In the genomic region with DNA sequence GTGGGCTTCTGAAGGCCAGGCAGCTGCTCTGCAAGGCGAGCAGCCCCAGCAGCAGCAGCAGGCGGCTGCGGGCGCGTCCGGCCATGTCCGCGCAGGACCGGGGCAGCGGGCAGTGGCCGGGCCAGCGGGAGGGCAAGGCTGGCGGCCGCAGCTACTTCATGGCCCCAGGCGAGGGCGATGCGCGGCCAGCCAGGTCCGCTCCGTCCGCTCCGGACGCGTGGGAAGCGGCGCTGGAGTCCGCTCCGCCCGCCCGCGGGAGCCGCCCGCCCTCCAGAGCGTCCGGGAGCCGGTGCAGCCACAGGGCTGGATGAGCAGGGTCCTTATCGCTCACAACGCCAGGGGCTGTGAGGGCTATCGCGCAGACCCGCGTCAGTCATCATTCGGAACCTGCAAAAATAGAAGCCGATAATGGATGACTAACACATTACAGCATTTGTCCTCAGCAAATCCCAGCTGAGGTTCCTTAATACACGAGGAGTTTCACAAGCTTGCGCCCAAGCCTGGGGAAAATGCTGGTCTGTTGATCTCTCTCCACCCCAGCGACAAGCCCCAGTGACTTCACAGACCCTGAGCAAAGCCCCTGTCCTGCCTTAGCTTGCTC, we compare ENCODE assay signal across 8 mouse cellular contexts.
A peak's percentile ranks its signal among the peaks of the same experiment; 100 is the strongest.
DNase-seq lines count a peak whose midpoint lies in the region; ATAC-seq lines count a peak whose summit lies in the region.

No protein-coding gene starts in this region.

- peak overlapping the region; percentile 76 for H3K9ac ChIP-seq in intestine, embryonic 15.5 days
- H3K9ac ChIP-seq in limb, embryonic 11.5 days (ENCODE audit: low read length): peak overlapping the region; percentile 72
- H3K9ac ChIP-seq in midbrain, embryonic 11.5 days (ENCODE audit: low read length): peak overlapping the region; percentile 67
- H3K9ac ChIP-seq in stomach, embryonic 14.5 days (replicated peaks; ENCODE audit: low read depth, low read length): peak overlapping the region; percentile 81

- H3K27ac ChIP-seq in intestine, embryonic 15.5 days: peak overlapping the region; percentile 82
- H3K27ac ChIP-seq in limb, embryonic 11.5 days (replicated peaks; ENCODE audit: low read depth, low read length): peak overlapping the region; percentile 65; the same call in 1 of the 2 replicates
- peak overlapping the region; percentile 22; the same call in 1 of the 2 replicates for H3K27ac ChIP-seq in midbrain, embryonic 11.5 days (ENCODE audit: low read depth, low read length)
- H3K27ac ChIP-seq in stomach, embryonic 14.5 days (ENCODE audit: low read length): peak overlapping the region; percentile 76; the same call in 1 of the 2 replicates

- no peaks in the 10 kb centered on the region for H3K27me3 ChIP-seq in intestine, embryonic 15.5 days (replicated peaks)
- H3K27me3 ChIP-seq in limb, embryonic 11.5 days (ENCODE audit: control insufficient read depth, insufficient read depth, low read length): no peaks in the 10 kb centered on the region
- no peaks in the 10 kb centered on the region; the same call in 1 of the 2 replicates for H3K27me3 ChIP-seq in midbrain, embryonic 11.5 days (ENCODE audit: control insufficient read depth, insufficient read depth, low read length)
- no peaks in the 10 kb centered on the region for H3K27me3 ChIP-seq in stomach, embryonic 14.5 days (ENCODE audit: control insufficient read depth, insufficient read depth, low read length)

- under 1% methylated on average over 47 of the region's 47 CpGs for WGBS in intestine, embryonic 15.5 days
- under 1% methylated on average over 40 of the region's 47 CpGs for WGBS in limb, embryonic 11.5 days
- WGBS in midbrain, embryonic 11.5 days: 0% methylated on average over 42 of the region's 47 CpGs
- under 1% methylated on average over 47 of the region's 47 CpGs for WGBS in stomach, embryonic 14.5 days

- H3K36me3 ChIP-seq in intestine, embryonic 15.5 days: no peaks in the 10 kb centered on the region
- no peaks in the 10 kb centered on the region for H3K36me3 ChIP-seq in limb, embryonic 11.5 days (ENCODE audit: control insufficient read depth, insufficient read depth, low read length)
- H3K36me3 ChIP-seq in midbrain, embryonic 11.5 days (ENCODE audit: control insufficient read depth, insufficient read depth, low read length): no peaks in the 10 kb centered on the region
- H3K36me3 ChIP-seq in stomach, embryonic 14.5 days (ENCODE audit: control insufficient read depth, insufficient read depth, low read length): no peaks in the 10 kb centered on the region; the same call in 1 of the 2 replicates

- H3K9me3 ChIP-seq in intestine, embryonic 15.5 days: no peaks in the 10 kb centered on the region
- no peaks in the 10 kb centered on the region for H3K9me3 ChIP-seq in limb, embryonic 11.5 days (ENCODE audit: control insufficient read depth, low read length)
- H3K9me3 ChIP-seq in midbrain, embryonic 11.5 days (ENCODE audit: control insufficient read depth, low read length): no peaks in the 10 kb centered on the region
- H3K9me3 ChIP-seq in stomach, embryonic 14.5 days (ENCODE audit: control insufficient read depth, low read depth, low read length): no peaks in the 10 kb centered on the region

- no peaks in the 10 kb centered on the region for H3K4me1 ChIP-seq in intestine, embryonic 15.5 days (replicated peaks)
- no peaks in the 10 kb centered on the region for H3K4me1 ChIP-seq in limb, embryonic 11.5 days (ENCODE audit: control insufficient read depth, insufficient read depth, low read length)
- H3K4me1 ChIP-seq in midbrain, embryonic 11.5 days (ENCODE audit: control insufficient read depth, insufficient read depth, low read length): peaks cover 8% of the 10 kb centered on the region
- 0 out of 2 replicates have a peak, but pooled peaks cover 6% of the 10 kb centered on the region for H3K4me1 ChIP-seq in stomach, embryonic 14.5 days (ENCODE audit: control insufficient read depth, insufficient read depth, low read length)

- DNase-seq in layer of hippocampus, adult 11-12 months (ENCODE audit: low spot score): peak; percentile 55
- no peak for DNase-seq in layer of hippocampus, adult 9-10 months (ENCODE audit: low spot score)
- peak; percentile 83 for DNase-seq in embryo, embryonic 10.5 days (ENCODE audit: low spot score)
- DNase-seq in gastrocnemius, postnatal 25 days: peak; percentile 76
- peak; percentile 71 for DNase-seq in limb, embryonic 11.5 days (ENCODE audit: low spot score)
- peak; percentile 97 for DNase-seq in midbrain, embryonic 11.5 days (ENCODE audit: low spot score, missing footprints)

- peak overlapping the region; percentile 89 for H3K4me2 ChIP-seq in intestine, embryonic 15.5 days (replicated peaks)
- peak overlapping the region; percentile 83 for H3K4me2 ChIP-seq in limb, embryonic 11.5 days (ENCODE audit: low read depth, severe bottlenecking)
- peak overlapping the region; percentile 55 for H3K4me2 ChIP-seq in midbrain, embryonic 11.5 days
- H3K4me2 ChIP-seq in stomach, embryonic 14.5 days (replicated peaks; ENCODE audit: low read depth, low read length): peak overlapping the region; percentile 72

- peak overlapping the region; percentile 71 for H3K4me3 ChIP-seq in intestine, embryonic 15.5 days (replicated peaks)
- peak overlapping the region; percentile 55 for H3K4me3 ChIP-seq in limb, embryonic 11.5 days (ENCODE audit: low read depth, low read length)
- H3K4me3 ChIP-seq in midbrain, embryonic 11.5 days (ENCODE audit: low read depth, low read length): peak overlapping the region; percentile 46
- peak overlapping the region; percentile 70 for H3K4me3 ChIP-seq in stomach, embryonic 14.5 days (ENCODE audit: low read depth, low read length)

- ATAC-seq in intestine, embryonic 15.5 days: peak; percentile 95
- ATAC-seq in limb, embryonic 11.5 days (ENCODE audit: insufficient number of reproducible peaks, low FRiP score, low TSS enrichment, low read depth): peak; percentile 80; the same call in 1 of the 2 replicates
- peak; percentile 94 for ATAC-seq in midbrain, embryonic 11.5 days (ENCODE audit: low FRiP score)
- peak; percentile 92 for ATAC-seq in stomach, embryonic 14.5 days (ENCODE audit: insufficient number of reproducible peaks, insufficient read depth, low FRiP score, low read depth)

Comparison
In these comparisons a context has a peak if more than half of its experiments do, and no peak if none do; other contexts are left out.
1. H3K27ac ChIP-seq: peak in every context shown above with its lines; median percentile 82 in intestine, embryonic 15.5 days; 76 in stomach, embryonic 14.5 days; 65 in limb, embryonic 11.5 days; 22 in midbrain, embryonic 11.5 days.